Mouse (Mus musculus) thymus, postnatal 0 days (tissue): Measurements from ENCODE around the gene Cgrrf1. TPM values are rescaled to one million over a fixed set of nuclear protein-coding genes. Genes with fewer than 3 reads are reported as not detected.
A peak's percentile ranks its signal among the peaks of the same experiment; 100 is the strongest.
"Not testable (repeated sequence)": the region's sequence is repeated elsewhere in the genome, so short reads cannot be mapped to it uniquely, and the experiment has no call there.

ENCODE experiments used
- DNase-seq: peaks from one replicate; pipeline ENCODE4 v3.0.0-alpha.2; 2015; ENCODE audit warnings: low spot score
- polyA plus RNA-seq: library from polyadenylated mRNA; unstranded; fragments of >200 nt; fragmentation: Nextera tagmentation; extraction: Ambion mirVana; gene quantifications from 2 replicates; pipeline ENCODE4 v1.2.1, GENCODE M21; 2015

Gene Cgrrf1
- 11.2 and 16.3 TPM in 2 replicates for polyA plus RNA-seq

- DNase-seq, result peak; percentile 75
Observed at GRCm38 (mm10) chr14:46831837-46832333, at the start of gene Cgrrf1. Gene Cgrrf1 (plus strand): TSS chr14:46832125.

GRCm38 (mm10) chr14:46782187-46782828 is 49.6 kb upstream of the Cgrrf1 start:
- no peak for DNase-seq

- DNase-seq, result no peak
Observed at GRCm38 (mm10) chr14:46783327-46783926, 48.5 kb upstream of the Cgrrf1 start.

- no peak for DNase-seq
Observed at GRCm38 (mm10) chr14:46785247-46785646, 46.7 kb upstream of the Cgrrf1 start.

GRCm38 (mm10) chr14:46787454-46787786 is 44.5 kb upstream of the Cgrrf1 start:
- no peak for DNase-seq

GRCm38 (mm10) chr14:46787787-46788504 is 44.0 kb upstream of the Cgrrf1 start, which contains the start of gene Cnih1:
Gene Cnih1 (minus strand): TSS chr14:46788411.
- DNase-seq, result peak; percentile 93

- no peak for DNase-seq
Observed at GRCm38 (mm10) chr14:46788505-46788901, 43.4 kb upstream of the Cgrrf1 start.

GRCm38 (mm10) chr14:46790303-46790702 is 41.6 kb upstream of the Cgrrf1 start:
- peak; percentile 40 for DNase-seq

GRCm38 (mm10) chr14:46790723-46791122 is 41.2 kb upstream of the Cgrrf1 start:
- no peak for DNase-seq

GRCm38 (mm10) chr14:46794157-46794556 is 37.8 kb upstream of the Cgrrf1 start:
- DNase-seq, result no peak

- DNase-seq, result no peak
Observed at GRCm38 (mm10) chr14:46800684-46801345, 31.1 kb upstream of the Cgrrf1 start.

GRCm38 (mm10) chr14:46803259-46803658 is 28.7 kb upstream of the Cgrrf1 start:
- no peak for DNase-seq

GRCm38 (mm10) chr14:46803791-46804190 is 28.1 kb upstream of the Cgrrf1 start:
- no peak for DNase-seq

- DNase-seq, result no peak
Observed at GRCm38 (mm10) chr14:46806186-46806585, 25.7 kb upstream of the Cgrrf1 start.

- DNase-seq, result no peak
Observed at GRCm38 (mm10) chr14:46807927-46808326, 24.0 kb upstream of the Cgrrf1 start.

- DNase-seq, result no peak
Observed at GRCm38 (mm10) chr14:46815640-46816039, 16.3 kb upstream of the Cgrrf1 start.

- no peak for DNase-seq
Observed at GRCm38 (mm10) chr14:46816916-46817622, 14.9 kb upstream of the Cgrrf1 start.

- DNase-seq, result no peak
Observed at GRCm38 (mm10) chr14:46818743-46819142, 13.2 kb upstream of the Cgrrf1 start.

- not testable (repeated sequence) for DNase-seq
Observed at GRCm38 (mm10) chr14:46819961-46820360, 12.0 kb upstream of the Cgrrf1 start.

GRCm38 (mm10) chr14:46821271-46821872 is 10.6 kb upstream of the Cgrrf1 start:
- peak; percentile 38 for DNase-seq
